Mouse (Mus musculus) bone marrow macrophage, adult 2 months (primary cell): ENCODE results near the gene Cadps2. TPM values are rescaled to one million over a fixed set of nuclear protein-coding genes. Genes with fewer than 3 reads are reported as not detected.

Source experiments
- H3K27ac ChIP-seq: 2 replicates; pipeline ENCODE4 v1.5.1; 2012; ENCODE audit warnings: low read depth, low read length; ENCODE audit not compliant: insufficient read depth
- H3K4me1 ChIP-seq: 2 replicates; pipeline ENCODE4 v1.6.1; 2012; ENCODE audit warnings: low read length; ENCODE audit not compliant: control insufficient read depth, insufficient read depth
- H3K4me3 ChIP-seq: 2 replicates; pipeline ENCODE4 v1.5.1; 2012; ENCODE audit warnings: mild to moderate bottlenecking, low read length, moderate library complexity; ENCODE audit not compliant: insufficient read depth
- CTCF ChIP-seq: IDR thresholded peaks from 2 replicates; pipeline ENCODE4 v1.5.1; 2012; ENCODE audit warnings: low read depth, mild to moderate bottlenecking, low read length, moderate library complexity
- POLR2A ChIP-seq: IDR thresholded peaks from 2 replicates; pipeline ENCODE4 v1.6.1; 2012; ENCODE audit warnings: mild to moderate bottlenecking, low read depth, low read length, borderline replicate concordance
- polyA plus RNA-seq: library from polyadenylated mRNA; stranded (reverse); fragments of >200 nt; gene quantifications from 2 replicates; pipeline ENCODE4 v1.2.4, GENCODE M21; 2012; ENCODE audit not compliant: missing spikeins, insufficient read depth, insufficient read length

Cadps2 gene
- polyA plus RNA-seq, 1 experiment, result not detected

DNA sequence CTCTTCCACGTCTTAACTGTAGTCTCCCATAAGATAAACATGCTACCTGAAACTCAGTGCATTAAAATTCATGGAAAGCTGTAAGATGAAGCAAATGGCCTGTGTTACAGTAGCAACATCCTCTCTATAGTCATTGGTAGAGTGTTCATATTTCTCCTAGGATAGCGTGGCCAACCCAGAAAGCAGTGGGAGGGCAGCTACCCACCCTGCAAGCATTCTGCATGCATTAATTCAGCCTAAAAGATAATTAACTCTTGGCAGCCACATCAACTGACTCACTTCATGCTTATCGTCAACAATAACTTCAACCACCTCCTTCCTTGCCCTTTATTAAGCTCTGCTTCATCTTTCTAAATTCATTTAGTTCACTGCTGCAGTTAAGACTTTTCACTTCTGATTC lies 138.3 kb downstream of the Cadps2 start:
- Histone ChIP-seq H3K27ac (no peak overlapping the region), H3K4me1 (no peaks in the 10 kb centered on the region), H3K4me3 (no peak overlapping the region)
- TF ChIP-seq CTCF (no peak), POLR2A (no peak)

DNA sequence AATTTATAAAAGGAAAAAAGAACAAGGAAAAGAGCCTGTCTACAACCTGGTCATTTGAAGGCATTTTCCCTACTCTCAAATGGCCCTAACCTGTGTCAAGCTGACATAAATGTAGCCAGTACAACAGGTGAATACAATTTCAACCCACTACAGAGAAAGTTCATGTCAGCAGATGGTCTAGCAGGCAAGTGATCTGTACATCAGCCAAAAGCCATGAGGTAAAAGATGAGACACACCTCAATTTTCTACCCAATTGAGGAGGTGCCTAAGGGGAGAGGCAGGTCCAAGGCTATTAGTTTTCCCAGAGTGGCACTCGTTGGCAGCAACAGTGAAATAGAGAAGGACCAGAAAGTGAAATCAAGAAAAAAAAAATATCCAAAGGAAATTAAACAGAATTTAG lies 161.0 kb downstream of the Cadps2 start:
- H3K4me3 ChIP-seq, result no peak overlapping the region
- no peak for TF ChIP-seq CTCF
- TF ChIP-seq POLR2A, result no peak
- no peaks in the 10 kb centered on the region for H3K4me1 ChIP-seq
- H3K27ac ChIP-seq, result no peak overlapping the region

DNA sequence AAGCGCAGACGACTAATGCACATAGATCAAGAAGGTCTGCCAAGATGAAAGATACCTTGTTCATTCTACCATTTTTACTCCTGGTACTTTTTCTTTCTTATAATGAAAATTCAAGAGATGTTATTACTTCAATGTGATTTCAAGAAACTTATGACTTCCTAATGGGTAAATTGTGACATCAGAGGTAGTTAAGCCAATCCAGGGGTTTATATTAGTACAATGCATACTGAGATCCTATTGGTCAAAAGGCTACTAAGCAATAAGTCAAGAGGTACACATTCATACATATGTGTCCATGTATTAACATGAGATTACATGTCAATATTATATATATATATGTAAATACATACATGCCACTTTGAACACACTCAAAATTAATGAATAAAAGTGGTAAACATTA lies 184.2 kb downstream of the Cadps2 start, which contains the start of gene Rnf148:
Rnf148 (minus strand) TSS at position 101 of the 400 bp plus-strand sequence.
- H3K4me1 ChIP-seq, result no peaks in the 10 kb centered on the region
- H3K4me3 ChIP-seq, result no peak within 1 kb of the TSS
- TF ChIP-seq POLR2A (no peak), CTCF (no peak)
- no peak within 1 kb of the TSS for H3K27ac ChIP-seq

- TF ChIP-seq CTCF (no peak), POLR2A (no peak)
- no peak within 1 kb of the TSS for H3K4me3 ChIP-seq
- H3K27ac ChIP-seq, result no peak within 1 kb of the TSS
- H3K4me1 ChIP-seq, result no peaks in the 10 kb centered on the region
Measured at GRCm38 (mm10) chr6:23650205-23650604, 189.0 kb downstream of the Cadps2 start, which contains the start of gene Rnf133. TSS of gene Rnf133 (minus strand) at chr6:23650305.

- TF ChIP-seq POLR2A (no peak), CTCF (no peak)
- H3K4me3 ChIP-seq, result no peak overlapping the region
- no peak overlapping the region for H3K27ac ChIP-seq
- H3K4me1 ChIP-seq, result no peaks in the 10 kb centered on the region
Measured at GRCm38 (mm10) chr6:23648732-23649131, 190.5 kb downstream of the Cadps2 start.

DNA sequence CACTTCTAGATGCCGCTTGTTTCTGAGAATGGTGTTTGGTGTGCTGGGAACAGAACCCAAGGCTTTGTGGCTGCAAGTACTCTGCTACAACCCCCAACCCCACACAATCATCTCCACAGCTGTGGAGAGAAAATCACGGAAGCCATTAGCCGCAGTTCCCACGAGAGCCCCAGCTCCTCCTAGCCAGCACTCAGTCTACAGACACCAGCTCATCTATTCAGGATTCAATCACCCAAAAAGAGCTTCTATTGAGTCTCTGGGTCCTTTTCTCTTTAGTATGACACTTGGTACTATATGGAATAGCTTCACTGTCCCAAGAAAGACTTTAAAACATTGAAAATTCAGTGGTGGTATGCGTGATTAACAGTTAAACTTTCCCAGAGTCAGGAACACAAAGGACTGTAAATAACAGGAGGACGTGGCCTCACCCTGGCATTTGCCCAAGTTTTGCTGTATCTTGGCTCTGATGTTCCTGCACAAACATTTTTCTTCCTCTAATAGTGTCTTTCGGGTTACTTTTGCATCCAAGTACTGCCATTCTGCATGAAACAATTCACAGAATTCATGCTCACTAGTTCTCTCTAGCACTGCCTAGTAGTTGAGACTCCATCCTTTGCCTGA lies 191.5 kb downstream of the Cadps2 start:
- TF ChIP-seq POLR2A (no peak), CTCF (no peak)
- Histone ChIP-seq H3K27ac (no peak overlapping the region), H3K4me1 (no peaks in the 10 kb centered on the region), H3K4me3 (no peak overlapping the region)

GRCm38 (mm10) chr6:23637081-23637480 lies 202.1 kb downstream of the Cadps2 start:
- TF ChIP-seq POLR2A, result no peak
- no peak for TF ChIP-seq CTCF
- H3K27ac ChIP-seq, result no peak overlapping the region
- H3K4me3 ChIP-seq, result no peak overlapping the region
- no peaks in the 10 kb centered on the region for H3K4me1 ChIP-seq

DNA sequence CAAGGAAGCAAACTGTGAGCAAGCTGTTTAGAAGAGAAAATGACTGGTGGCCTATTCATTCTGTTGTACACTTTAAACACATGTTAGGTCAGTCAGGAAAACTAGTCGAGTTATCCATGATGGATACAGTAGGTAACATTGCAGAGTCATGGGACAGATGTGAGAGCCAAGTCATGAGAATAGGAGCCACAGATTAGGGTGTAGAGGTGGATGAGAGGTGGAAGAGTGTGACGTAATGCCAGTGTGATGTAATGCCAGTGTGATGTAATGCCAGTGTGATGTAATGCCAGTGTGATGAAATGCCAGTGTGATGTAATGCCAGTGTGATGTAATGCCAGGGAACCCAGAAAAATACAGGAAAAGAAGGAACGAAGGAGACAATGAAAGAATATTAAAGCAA lies 204.0 kb downstream of the Cadps2 start:
- no peaks in the 10 kb centered on the region for H3K4me1 ChIP-seq
- TF ChIP-seq CTCF (no peak), POLR2A (no peak)

GRCm38 (mm10) chr6:23634016-23634415 lies 205.2 kb downstream of the Cadps2 start:
- H3K4me3 ChIP-seq, result no peak overlapping the region
- H3K4me1 ChIP-seq, result no peaks in the 10 kb centered on the region
- TF ChIP-seq CTCF, result no peak
- no peak for TF ChIP-seq POLR2A
- H3K27ac ChIP-seq, result no peak overlapping the region

More for the DNA sequence above, 204.0 kb downstream of the Cadps2 start:
- no peak overlapping the region for H3K27ac ChIP-seq
- H3K4me3 ChIP-seq, result no peak overlapping the region

- Histone ChIP-seq H3K4me1 (no peaks in the 10 kb centered on the region), H3K4me3 (no peak overlapping the region), H3K27ac (no peak overlapping the region)
- TF ChIP-seq POLR2A (no peak), CTCF (no peak)
Measured at GRCm38 (mm10) chr6:23630465-23630864, 208.8 kb downstream of the Cadps2 start.
